Mouse (Mus musculus): ENCODE data around the gene Akr1c6. TPM values are rescaled to one million over a fixed set of nuclear protein-coding genes. Genes with fewer than 3 reads are reported as not detected.

The Akr1c6 gene
- total RNA-seq (2023): not detected in 2 replicates

DNA sequence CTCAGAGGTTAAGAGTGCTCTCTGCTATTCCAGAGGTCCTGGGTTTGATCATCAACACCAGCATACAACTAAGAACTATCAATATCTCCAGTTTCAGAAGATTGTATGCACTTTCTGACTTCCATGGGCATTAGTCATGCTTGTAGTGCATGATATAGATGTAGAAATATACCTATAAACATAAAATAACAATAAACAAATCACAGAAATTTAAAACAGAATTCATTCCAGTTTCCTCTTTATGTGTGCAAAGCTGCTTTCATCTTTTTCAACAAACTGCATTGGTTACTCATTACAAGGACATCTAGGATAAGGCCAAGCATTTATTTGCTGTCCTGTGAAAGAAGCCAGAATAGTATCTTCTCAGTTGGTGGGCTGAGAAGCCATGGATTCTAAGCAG, at the start of gene Akr1c6:
Akr1c6 (plus strand) TSS at position 301 of the 400 bp plus-strand sequence.

Other genes starting within 250 kb of the Akr1c6 start
- gene Akr1c13, start 243.2 kb upstream of the Akr1c6 start, total RNA-seq (2023): 5.3 and 6.9 TPM in 2 replicates
- gene Akr1c19, start 205.6 kb upstream of the Akr1c6 start, total RNA-seq (2023): not detected in 2 replicates
- gene Akr1c12, start 154.9 kb upstream of the Akr1c6 start, total RNA-seq (2023): not detected in 2 replicates
- gene Akr1c20, start 89.0 kb downstream of the Akr1c6 start, total RNA-seq (2023): not detected in 2 replicates
- not detected in 2 replicates for gene Akr1c21, start 139.8 kb downstream of the Akr1c6 start, total RNA-seq (2023)
- 1.5 and 1.9 TPM in 2 replicates for gene Akr1e1, start 174.9 kb downstream of the Akr1c6 start, total RNA-seq (2023)